Mouse (Mus musculus) regulatory T cell (primary cell): Measurements from ENCODE around the gene Slc39a3.
"Not testable (repeated sequence)": the region's sequence is repeated elsewhere in the genome, so short reads cannot be mapped to it uniquely, and the experiment has no call there.

Source experiments
- in situ Hi-C: fragments of 300-600 bp; cut with MboI, MseI; formaldehyde crosslinking; loops from one replicate; pipeline ENCODE4 v1.15.1; 2025; ENCODE audit warnings: high pct_unique_total_duplicates

Slc39a3 gene

GRCm38 (mm10) chr10:81036988-81037580, at the start of gene Slc39a3:
Gene Slc39a3 (minus strand): TSS chr10:81037426.
- in situ Hi-C loops = no loop called here

GRCm38 (mm10) chr10:81087021-81087420, 49.8 kb upstream of the Slc39a3 start:
- in situ Hi-C loops = no loop called here

GRCm38 (mm10) chr10:81082168-81082960, 45.1 kb upstream of the Slc39a3 start:
- in situ Hi-C loops = no loop called here

- in situ Hi-C loops = no loop called here
Measured at GRCm38 (mm10) chr10:81080008-81080655, 42.9 kb upstream of the Slc39a3 start.

DNA sequence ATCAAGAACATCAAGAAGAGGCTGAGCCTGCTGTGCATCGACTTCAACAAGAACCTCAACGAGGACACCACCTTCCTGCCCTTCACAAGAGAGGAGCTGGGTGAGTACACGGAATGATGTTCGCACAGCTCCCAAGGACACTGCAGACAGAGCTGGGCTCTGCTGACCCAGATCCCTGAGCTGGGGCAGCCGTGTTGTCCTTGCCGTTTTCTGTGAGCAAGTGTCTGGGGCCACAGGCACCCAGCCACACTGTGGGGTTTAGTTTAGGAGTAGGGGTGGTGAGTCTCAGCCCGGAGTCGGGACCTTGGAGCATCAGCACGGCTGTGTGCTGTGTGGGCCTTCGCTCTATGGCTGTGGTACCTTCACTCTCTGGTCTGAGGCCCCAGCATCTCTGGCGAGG, 40.7 kb upstream of the Slc39a3 start:
- in situ Hi-C loops = no loop called here

DNA sequence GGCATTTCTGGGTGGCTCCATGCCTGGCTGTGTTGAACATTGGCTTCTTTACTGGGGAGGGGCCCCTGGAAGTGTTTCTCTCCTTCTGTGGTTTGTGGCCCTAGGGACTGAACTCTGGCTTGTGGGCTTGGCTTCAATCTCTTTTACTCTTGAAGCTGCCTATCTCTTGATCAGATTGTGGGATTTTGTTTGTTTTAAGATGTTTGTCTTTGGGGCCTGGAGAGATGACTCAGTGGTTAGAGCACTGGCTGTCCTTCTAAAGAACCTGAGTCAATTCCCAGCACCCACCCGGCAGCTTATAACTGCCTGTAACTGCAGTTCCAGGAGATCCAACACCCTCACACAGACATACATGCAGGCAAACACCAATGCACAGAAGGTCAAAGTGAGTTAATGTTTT, 39.1 kb upstream of the Slc39a3 start:
- in situ Hi-C loops = no loop called here

DNA sequence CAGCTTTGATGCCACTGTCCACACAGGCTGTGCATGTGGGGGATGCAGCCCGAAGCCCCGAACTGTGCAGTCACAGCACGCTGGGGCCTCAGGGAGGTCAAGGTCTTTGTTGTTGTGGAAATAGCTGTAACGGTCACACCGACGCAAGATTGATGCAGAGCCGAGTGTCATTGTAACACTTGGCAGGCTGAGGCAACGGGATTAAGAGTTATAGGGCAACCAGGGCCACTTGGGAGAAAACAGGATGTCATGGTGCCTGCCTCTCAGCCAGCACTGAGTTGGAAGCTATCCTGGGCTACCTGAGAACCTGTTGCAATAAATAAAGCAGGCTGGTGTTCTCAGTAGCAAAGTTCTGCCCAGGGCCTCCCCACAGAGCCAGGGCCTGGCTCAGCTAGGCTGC, 38.5 kb upstream of the Slc39a3 start:
- in situ Hi-C loops = no loop called here

DNA sequence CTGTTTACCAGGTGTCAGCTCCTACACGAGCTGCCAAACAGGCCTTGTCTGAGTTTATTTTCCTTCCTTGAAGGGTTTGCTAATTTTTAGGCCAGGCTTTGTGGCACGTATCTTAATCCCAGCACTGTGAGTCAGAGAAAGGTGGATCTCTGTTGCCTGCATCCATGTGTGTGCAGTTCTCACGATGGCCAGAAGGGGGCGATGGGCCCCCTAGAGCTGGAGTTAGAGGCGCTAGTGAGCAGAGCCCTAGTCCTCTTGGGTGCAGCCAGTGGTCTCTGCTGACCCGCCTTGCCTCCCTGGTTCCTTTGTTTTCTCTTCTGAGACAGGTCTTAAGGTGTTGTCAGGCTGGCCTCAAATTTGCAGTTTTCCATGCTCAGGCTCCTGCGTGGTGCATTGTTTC, 36.2 kb upstream of the Slc39a3 start:
- in situ Hi-C loops = no loop called here

DNA sequence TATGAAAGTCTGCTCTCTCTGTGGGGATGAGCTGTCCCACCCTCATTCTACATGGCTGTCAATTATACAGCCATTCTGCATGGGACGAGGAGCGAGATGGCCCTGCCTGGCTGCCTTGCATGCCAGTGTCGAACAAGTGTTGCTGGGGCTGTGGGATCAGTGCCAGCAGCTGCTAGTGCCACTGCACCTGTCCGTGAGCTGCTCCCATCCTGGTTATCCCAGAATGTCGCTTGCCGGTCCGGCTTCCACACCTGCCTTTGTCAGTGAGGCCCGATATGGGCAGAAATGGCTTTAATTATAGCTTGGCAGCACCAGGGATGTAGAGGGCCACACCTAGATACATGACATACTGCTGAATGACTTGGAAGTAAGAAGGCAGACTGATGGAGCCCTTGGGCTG, 35.1 kb upstream of the Slc39a3 start:
- in situ Hi-C loops = no loop called here

- in situ Hi-C loops = no loop called here
Measured at GRCm38 (mm10) chr10:81069836-81070235, 32.6 kb upstream of the Slc39a3 start, which contains the start of gene Thop1. Gene Thop1 (plus strand): TSS chr10:81070035.

- in situ Hi-C loops = no loop called here
Measured at GRCm38 (mm10) chr10:81068706-81069105, 31.5 kb upstream of the Slc39a3 start.

- in situ Hi-C loops = not testable (repeated sequence)
Measured at GRCm38 (mm10) chr10:81064519-81064918, 27.3 kb upstream of the Slc39a3 start.

- in situ Hi-C loops = no loop called here
Measured at GRCm38 (mm10) chr10:81062710-81063109, 25.5 kb upstream of the Slc39a3 start.

DNA sequence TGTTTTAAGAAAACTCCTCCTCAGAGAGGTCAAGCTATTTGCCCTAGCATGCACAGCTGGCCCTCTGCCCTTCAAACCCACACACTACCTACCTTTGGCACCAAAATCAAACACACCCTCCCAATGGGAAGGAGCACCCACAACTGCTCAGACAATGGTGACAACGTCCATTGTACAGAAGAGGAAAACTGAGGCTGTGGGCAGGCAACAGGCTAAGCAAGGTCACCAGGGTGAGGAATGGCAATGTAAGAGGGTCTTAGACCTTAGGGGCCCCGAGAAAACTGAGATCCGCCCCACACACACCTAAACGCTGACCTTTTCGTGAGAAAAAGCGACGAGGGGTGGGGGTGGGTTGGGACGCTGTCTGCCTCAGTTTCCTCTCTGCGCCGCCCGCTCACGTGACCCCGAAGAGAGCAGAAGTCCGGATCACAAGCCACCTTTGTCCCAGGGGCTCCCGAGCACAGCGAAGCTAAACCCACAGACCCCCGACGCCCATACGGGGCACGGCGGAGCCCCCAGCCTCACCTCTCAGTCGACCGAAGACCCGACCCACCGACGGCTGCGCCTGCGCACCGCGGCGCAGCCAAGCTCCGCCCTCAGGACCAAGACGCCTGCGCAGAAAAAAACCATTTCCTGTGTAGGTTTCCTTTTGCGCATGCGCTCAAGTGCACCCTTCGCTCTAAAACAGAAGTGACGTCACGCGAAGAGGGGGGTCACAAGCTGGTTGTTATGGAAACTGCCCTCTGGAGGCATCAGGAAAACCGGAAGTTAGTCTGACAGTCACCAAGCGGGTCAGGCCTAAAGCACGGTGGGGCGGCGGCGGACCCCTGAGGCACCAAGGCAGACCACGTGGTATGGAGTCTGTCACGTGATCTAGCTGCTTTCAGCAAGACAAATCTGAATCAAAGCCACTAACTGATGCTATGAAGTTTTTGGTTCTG, 22.6 kb upstream of the Slc39a3 start, which contains the start of gene Sgta:
Sgta (minus strand) TSS at position 579 of the 941 bp plus-strand sequence.
- in situ Hi-C loops = no loop called here

DNA sequence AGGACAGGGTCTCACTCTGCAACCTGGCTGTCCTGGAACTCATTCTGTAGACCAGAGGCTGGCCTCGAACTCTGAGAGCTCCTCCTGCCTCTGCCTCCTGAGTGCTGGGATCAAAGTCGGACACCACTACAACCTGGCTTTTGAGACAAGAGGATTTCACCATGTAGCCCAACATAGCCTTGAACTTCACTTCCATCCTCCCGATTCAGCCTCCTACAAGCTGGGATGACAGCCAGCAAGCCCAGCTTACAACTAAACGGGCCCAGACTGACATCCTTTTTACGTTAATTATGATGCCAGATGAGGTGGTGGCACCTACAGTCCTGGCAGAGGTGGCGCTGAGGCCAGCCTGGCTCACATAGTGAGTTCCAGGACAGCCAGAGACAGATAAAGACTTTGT, 21.7 kb upstream of the Slc39a3 start:
- in situ Hi-C loops = no loop called here

DNA sequence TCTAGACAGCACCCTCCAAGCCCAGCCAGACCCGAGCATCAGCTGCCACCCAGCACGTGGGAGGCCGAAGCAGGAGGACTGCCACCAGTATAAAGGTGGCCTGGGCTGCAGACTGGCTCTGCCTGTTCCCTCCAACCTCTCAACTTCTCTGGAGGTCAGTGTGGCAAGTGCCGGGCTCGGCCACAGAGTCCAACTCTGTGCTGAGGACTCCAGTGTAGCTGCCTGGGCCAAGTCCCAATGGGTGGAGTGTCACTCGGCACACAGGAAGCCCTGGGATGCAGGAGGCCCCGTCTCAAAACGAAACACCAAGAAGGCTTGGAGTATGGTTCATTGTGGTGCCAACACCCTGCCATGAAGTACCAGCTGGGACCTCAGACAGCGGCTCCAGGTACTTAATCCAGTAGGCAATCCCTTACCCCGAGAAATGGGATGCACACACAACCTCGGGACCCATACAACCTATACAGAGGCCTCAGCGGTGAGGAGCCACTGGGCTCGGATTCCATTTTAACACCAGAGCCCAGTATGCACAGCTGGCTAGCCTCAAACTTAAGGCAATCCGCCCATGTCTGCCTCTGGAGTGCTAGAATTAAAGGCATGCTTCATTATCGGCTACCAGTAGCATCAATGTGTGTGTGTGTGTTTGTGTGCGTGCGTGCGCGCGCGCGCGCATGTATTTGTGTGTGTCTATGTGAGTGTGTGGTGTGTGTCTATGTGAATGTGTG, 20.3 kb upstream of the Slc39a3 start:
- in situ Hi-C loops = no loop called here

DNA sequence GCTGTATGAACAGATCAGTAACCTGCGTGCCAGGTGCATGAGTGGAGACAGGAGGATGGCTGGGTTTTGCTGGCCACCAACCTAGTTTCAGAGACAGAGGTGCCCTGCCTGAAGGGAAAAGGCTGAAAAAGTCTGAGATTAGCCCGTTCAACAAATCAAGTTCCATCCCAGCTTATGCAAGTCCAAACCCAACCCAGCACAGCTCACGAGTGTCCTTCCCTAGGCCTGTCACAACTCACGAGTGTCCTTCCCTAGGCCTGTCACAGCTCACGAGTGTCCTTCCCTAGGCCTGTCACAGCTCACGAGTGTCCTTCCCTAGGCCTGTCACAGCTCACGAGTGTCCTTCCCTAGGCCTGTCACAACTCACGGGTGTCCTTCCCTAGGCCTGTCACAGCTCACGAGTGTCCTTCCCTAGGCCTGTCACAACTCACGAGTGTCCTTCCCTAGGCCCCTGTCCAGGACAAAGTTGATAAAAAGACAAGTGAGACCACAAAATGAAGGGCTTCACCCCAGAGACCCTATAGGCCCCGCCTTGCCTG, 18.6 kb upstream of the Slc39a3 start:
- in situ Hi-C loops = not testable (repeated sequence)

- in situ Hi-C loops = no loop called here
Measured at GRCm38 (mm10) chr10:81055169-81055568, 17.9 kb upstream of the Slc39a3 start.

- in situ Hi-C loops = no loop called here
Measured at GRCm38 (mm10) chr10:81052577-81052976, 15.4 kb upstream of the Slc39a3 start.

DNA sequence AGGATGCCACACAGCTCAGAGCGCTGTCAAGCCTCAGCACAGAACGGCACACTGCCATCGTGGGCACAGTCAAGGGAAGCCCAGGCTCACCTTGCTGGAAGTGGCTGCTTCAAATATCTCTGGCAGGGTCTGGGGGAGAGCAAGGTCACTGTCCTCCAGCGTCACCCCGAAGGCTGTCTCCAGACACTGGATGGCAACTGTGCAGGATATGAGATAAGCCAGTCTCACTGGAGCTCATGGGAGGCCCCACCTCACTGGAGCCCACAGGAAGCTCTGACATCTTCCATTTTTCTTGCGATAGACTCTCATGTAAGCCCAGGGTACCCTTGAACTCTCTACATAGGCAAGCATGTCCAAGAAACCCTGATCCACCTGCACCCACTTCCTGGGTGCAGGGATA, 13.9 kb upstream of the Slc39a3 start:
- in situ Hi-C loops = no loop called here

DNA sequence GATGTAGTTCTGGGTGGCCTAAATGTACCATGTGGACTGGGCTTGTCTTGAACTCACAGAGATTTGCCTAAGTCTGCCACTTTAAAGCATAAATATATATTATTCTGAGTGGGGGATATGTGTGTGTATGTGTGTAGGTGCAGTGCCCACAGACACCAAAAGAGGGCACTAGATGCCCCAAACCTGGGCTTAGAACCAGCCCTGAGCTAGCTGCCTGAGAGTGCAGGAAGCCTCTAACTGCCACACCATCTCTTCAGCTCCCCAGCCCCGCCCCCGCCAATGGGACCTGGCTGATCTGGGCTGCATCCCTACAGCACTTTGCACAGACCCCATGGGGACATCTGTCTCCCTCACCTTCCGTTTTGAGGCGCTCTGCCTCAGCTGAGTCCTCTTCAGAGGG, 13.4 kb upstream of the Slc39a3 start:
- in situ Hi-C loops = no loop called here
